Mouse (Mus musculus): ENCODE results near the gene Syngr2.

DNA sequence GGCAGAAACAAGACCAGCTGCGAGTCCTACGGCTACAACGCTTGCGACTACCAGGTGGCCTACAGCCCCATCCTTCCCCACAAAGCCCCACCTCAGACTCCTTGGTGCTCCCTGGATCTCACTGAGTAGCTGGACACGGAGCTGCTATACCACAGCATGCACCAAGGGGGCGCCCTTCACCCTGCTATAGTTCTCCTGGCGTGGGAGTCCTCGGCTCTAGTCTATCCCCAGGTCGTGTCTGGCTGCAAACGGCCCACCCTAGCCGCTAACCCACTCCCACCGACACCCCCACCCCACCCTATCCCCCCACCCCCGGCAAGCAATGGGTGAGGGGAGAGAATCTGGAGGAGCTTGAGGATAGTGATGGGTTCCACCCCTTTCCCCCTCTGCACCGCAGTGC is 19.2 kb upstream of the Syngr2 start:
- peak; percentile 73; the same call in 1 of the 2 replicates for TF ChIP-seq CTCF (IDR thresholded peaks at IDR 0.05; ENCODE audit: borderline replicate concordance, insufficient read depth, low read length)
- no peak for TF ChIP-seq POLR2A (IDR thresholded peaks at IDR 0.05; ENCODE audit: low read depth, low read length)
